Mouse (Mus musculus) testis, adult 2 months (tissue): Measurements from ENCODE around the gene Ap1m2.

Source experiments
- CTCF ChIP-seq: fragments of 200-500 bp; IDR thresholded peaks from 2 replicates; pipeline ENCODE4 v1.5.1; 2012; ENCODE audit warnings: low read depth, mild to moderate bottlenecking, inconsistent platforms, low read length, moderate library complexity; ENCODE audit not compliant: control insufficient read depth, insufficient read depth, insufficient replicate concordance
- POLR2A ChIP-seq: fragments of 200-500 bp; IDR thresholded peaks from 2 replicates; pipeline ENCODE4 v1.6.1; 2012; ENCODE audit warnings: low read depth, mild to moderate bottlenecking, inconsistent platforms, low read length, moderate library complexity; ENCODE audit not compliant: control insufficient read depth

DNA sequence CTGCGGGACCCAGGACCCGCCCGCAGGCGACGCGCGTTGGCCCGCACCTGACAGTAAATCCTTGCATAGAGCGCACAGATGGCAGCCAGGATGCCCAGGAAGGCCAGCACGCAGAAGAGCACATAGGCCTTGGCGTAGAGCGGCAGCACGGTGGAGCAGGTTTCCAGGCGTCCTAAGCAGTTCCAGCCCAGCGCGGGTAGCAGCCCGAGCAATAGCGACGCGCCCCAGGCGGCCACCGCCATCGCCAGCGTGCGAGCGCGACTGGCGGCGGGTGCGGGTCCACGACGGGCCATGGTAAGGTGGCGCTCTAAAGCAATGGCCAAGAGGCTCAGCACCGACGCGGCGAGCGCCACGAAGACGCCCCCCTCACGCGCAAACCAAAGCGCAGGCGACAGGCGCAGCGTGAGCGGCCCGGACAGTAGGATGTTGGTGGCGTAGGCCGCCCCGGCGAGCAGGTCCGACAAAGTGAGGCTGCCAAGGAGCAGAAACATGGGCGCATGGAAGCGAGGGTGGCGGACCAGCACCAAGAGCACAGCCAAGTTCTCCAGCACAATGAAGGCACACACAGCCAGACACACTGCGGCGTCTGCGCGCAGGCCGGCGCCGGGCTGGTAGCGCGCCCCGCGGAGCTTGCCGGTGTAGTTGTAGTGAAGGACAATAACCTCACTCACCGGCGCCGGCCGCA, 67.6 kb downstream of the Ap1m2 start:
- no peak for TF ChIP-seq POLR2A
- TF ChIP-seq CTCF = no peak
